Comparison of ENCODE assay signal across 9 mouse cellular contexts in the genomic region with DNA sequence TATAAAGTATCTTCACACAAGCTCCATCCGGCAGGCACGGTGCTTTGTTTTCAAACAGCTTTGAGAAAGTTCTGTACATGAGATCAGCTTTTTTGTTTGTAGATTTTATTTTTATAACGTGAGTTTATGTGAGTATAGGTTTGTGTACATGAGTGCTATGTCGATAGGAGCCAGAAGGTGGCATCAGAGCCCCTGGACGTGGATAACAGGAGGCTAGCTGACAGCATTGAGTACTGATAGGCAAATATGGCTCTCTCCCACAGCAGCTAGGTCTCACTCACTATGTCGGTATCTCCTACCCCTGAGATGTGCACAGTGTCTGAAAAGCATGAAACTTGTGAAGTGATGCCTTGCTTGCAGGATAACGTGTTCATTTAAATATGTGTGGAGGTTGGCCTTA. TPM values are rescaled to one million over a fixed set of nuclear protein-coding genes. Genes with fewer than 3 reads are reported as not detected.
DNase-seq lines count a peak whose midpoint lies in the region; ATAC-seq and TF ChIP-seq lines count a peak whose summit lies in the region.
"Had no signal": no experiment of that assay in that cellular context is flagged by ENCODE, and none has a peak within 500 bp of the region (broad histone marks: within the 10 kb centered on the region; RNA-seq: fewer than 3 reads in every experiment).

No protein-coding gene starts in this region.

- no peaks in the 10 kb centered on the region for H3K9me3 ChIP-seq in hindbrain, embryonic 14.5 days (ENCODE audit: control insufficient read depth, low read length)
- no peaks in the 10 kb centered on the region for H3K9me3 ChIP-seq in hindbrain, embryonic 16.5 days (ENCODE audit: control insufficient read depth, low read length)
- H3K9me3 ChIP-seq in ES-E14 (ENCODE audit: control insufficient read depth, insufficient read depth, low read depth, low read length), result no peaks in the 10 kb centered on the region
- H3K9me3 ChIP-seq in heart, embryonic 10.5 days, result no peaks in the 10 kb centered on the region
- H3K9me3 ChIP-seq in midbrain, postnatal 0 days (ENCODE audit: low read length), result no peaks in the 10 kb centered on the region
- H3K9me3 ChIP-seq: neural tube, embryonic 12.5 days had no signal

- WGBS in hindbrain, embryonic 14.5 days, result 38% methylated on average over 7 of the region's 7 CpGs
- 40% methylated on average over 7 of the region's 7 CpGs for WGBS in hindbrain, embryonic 16.5 days
- WGBS in heart, embryonic 10.5 days, result 36% methylated on average over 7 of the region's 7 CpGs
- WGBS in midbrain, postnatal 0 days, result 40% methylated on average over 7 of the region's 7 CpGs

- TF ChIP-seq CTCF in midbrain, postnatal 0 days (IDR thresholded peaks at IDR 0.05), result peak; percentile 66

- DNase-seq in hindbrain, embryonic 14.5 days (ENCODE audit: low spot score), result peak; percentile 44
- DNase-seq in ES-E14 (ENCODE audit: low read depth, low spot score), result peak; percentile 52
- DNase-seq in c-Kit-positive CD71-positive TER-119-negative erythroid progenitor cells, embryonic 14.5 days (ENCODE audit: low read depth), result peak; percentile 82
- DNase-seq in heart, embryonic 10.5 days (ENCODE audit: low spot score), result peak; percentile 77
- DNase-seq in left cerebral cortex, postnatal 4 days, result peak; percentile 52
- peak; percentile 57 for DNase-seq in midbrain, postnatal 0 days (ENCODE audit: low spot score)
- peak; percentile 13 to 29 for DNase-seq in thymus, adult 18-20 months

- intact Hi-C loops in left cerebral cortex, postnatal 4 days (cut with DNase I), result no loop called here

- no peak overlapping the region for H3K27ac ChIP-seq in hindbrain, embryonic 14.5 days
- no peak overlapping the region for H3K27ac ChIP-seq in hindbrain, embryonic 16.5 days (ENCODE audit: low read depth, low read length)
- no peak overlapping the region for H3K27ac ChIP-seq in ES-E14 (ENCODE audit: insufficient read depth, low read depth, low read length, poor library complexity, severe bottlenecking)
- H3K27ac ChIP-seq in heart, embryonic 10.5 days, result no peak overlapping the region
- no peak overlapping the region for H3K27ac ChIP-seq in midbrain, postnatal 0 days (ENCODE audit: low read depth, low read length)
- H3K27ac ChIP-seq: neural tube, embryonic 12.5 days had no signal

- H3K27me3 ChIP-seq in hindbrain, embryonic 14.5 days (ENCODE audit: control insufficient read depth, insufficient read depth, low read length), result no peaks in the 10 kb centered on the region
- no peaks in the 10 kb centered on the region for H3K27me3 ChIP-seq in hindbrain, embryonic 16.5 days (replicated peaks; ENCODE audit: control insufficient read depth, insufficient read depth, low read length)
- H3K27me3 ChIP-seq in heart, embryonic 10.5 days (ENCODE audit: insufficient read depth, poor library complexity, severe bottlenecking), result no peaks in the 10 kb centered on the region
- H3K27me3 ChIP-seq in midbrain, postnatal 0 days (ENCODE audit: insufficient read depth, low read length), result no peaks in the 10 kb centered on the region
- H3K27me3 ChIP-seq: neural tube, embryonic 12.5 days had no signal

- in situ Hi-C loops in ES-E14 (cut with MboI; ENCODE audit: low sequenced_read_pairs in 2 of 2, unreplicated experiment in 2 of 2), result no loop called here

- peaks cover 10% of the 10 kb centered on the region; the same call in 1 of the 2 replicates for H3K36me3 ChIP-seq in hindbrain, embryonic 14.5 days (replicated peaks; ENCODE audit: control insufficient read depth, insufficient read depth)
- H3K36me3 ChIP-seq in hindbrain, embryonic 16.5 days (ENCODE audit: control insufficient read depth, insufficient read depth, low read length), result peaks cover 2% of the 10 kb centered on the region
- H3K36me3 ChIP-seq in ES-E14 (ENCODE audit: control insufficient read depth, insufficient read depth, low read length, poor library complexity, severe bottlenecking), result peaks cover 3% of the 10 kb centered on the region; the same call in 1 of the 2 replicates
- peaks cover 14% of the 10 kb centered on the region for H3K36me3 ChIP-seq in heart, embryonic 10.5 days
- H3K36me3 ChIP-seq in midbrain, postnatal 0 days (ENCODE audit: insufficient read depth, low read length), result peaks cover 3% of the 10 kb centered on the region; the same call in 1 of the 2 replicates

- no peak overlapping the region for H3K4me3 ChIP-seq in hindbrain, embryonic 14.5 days (replicated peaks; ENCODE audit: low read length)
- H3K4me3 ChIP-seq in hindbrain, embryonic 16.5 days (ENCODE audit: low read length), result no peak overlapping the region
- H3K4me3 ChIP-seq in ES-E14 (ENCODE audit: insufficient read depth in 1 of 2, low read depth in 1 of 2, low read length in 2 of 2, poor library complexity in 1 of 2, severe bottlenecking in 1 of 2), result no peak overlapping the region
- H3K4me3 ChIP-seq in heart, embryonic 10.5 days, result no peak overlapping the region
- H3K4me3 ChIP-seq in midbrain, postnatal 0 days (ENCODE audit: low read depth, low read length), result no peak overlapping the region

- H3K4me2 ChIP-seq in hindbrain, embryonic 14.5 days (replicated peaks), result no peak overlapping the region
- no peak overlapping the region for H3K4me2 ChIP-seq in hindbrain, embryonic 16.5 days (ENCODE audit: low read length)
- no peak overlapping the region for H3K4me2 ChIP-seq in midbrain, postnatal 0 days (ENCODE audit: low read depth, low read length, poor library complexity, severe bottlenecking)

- H3K4me1 ChIP-seq in hindbrain, embryonic 14.5 days (replicated peaks; ENCODE audit: control insufficient read depth, insufficient read depth, low read length), result peaks cover 6% of the 10 kb centered on the region; the same call in 1 of the 2 replicates
- peaks cover 8% of the 10 kb centered on the region for H3K4me1 ChIP-seq in hindbrain, embryonic 16.5 days (ENCODE audit: control insufficient read depth, insufficient read depth, low read depth, low read length)
- H3K4me1 ChIP-seq in ES-E14 (ENCODE audit: control insufficient read depth in 2 of 2, insufficient read depth in 2 of 2, low read length in 2 of 2, poor library complexity in 1 of 2), result peaks cover 2 to 4% of the 10 kb centered on the region in 2 experiments; a peak in 3 of 4 replicates
- peaks cover 9% of the 10 kb centered on the region; the same call in 1 of the 2 replicates for H3K4me1 ChIP-seq in heart, embryonic 10.5 days
- no peaks in the 10 kb centered on the region for H3K4me1 ChIP-seq in midbrain, postnatal 0 days (ENCODE audit: insufficient read depth, low read length)

- no peak overlapping the region for H3K9ac ChIP-seq in hindbrain, embryonic 14.5 days
- H3K9ac ChIP-seq in hindbrain, embryonic 16.5 days (ENCODE audit: low read depth, low read length), result no peak overlapping the region
- H3K9ac ChIP-seq in ES-E14 (ENCODE audit: insufficient read depth, low read depth, low read length, poor library complexity, severe bottlenecking), result no peak overlapping the region
- H3K9ac ChIP-seq in midbrain, postnatal 0 days (replicated peaks; ENCODE audit: low read length, poor library complexity, severe bottlenecking), result no peak overlapping the region
- H3K9ac ChIP-seq: neural tube, embryonic 12.5 days had no signal

- ATAC-seq in hindbrain, embryonic 14.5 days (ENCODE audit: low FRiP score), result no peak
- no peak for ATAC-seq in hindbrain, embryonic 16.5 days
- ATAC-seq in midbrain, postnatal 0 days (ENCODE audit: low FRiP score), result no peak

TF ChIP-seq in ES-E14, 5 proteins besides CTCF, POLR2A, EP300 and RAD21:
- no peak for TF ChIP-seq MAFK (IDR thresholded peaks at IDR 0.05; ENCODE audit: insufficient read depth, low read depth, low read length)
- no peak for TF ChIP-seq HCFC1 (IDR thresholded peaks at IDR 0.05; ENCODE audit: borderline replicate concordance, insufficient read depth, low read length)

RNA-seq across cellular contexts. Expression of gene Plk4, which starts 1.3 kb away (rescaled TPM):
- polyA plus RNA-seq in hindbrain, embryonic 14.5 days (2014; fragmentation: Nextera tagmentation; extraction: Ambion mirVana), result 12.5 and 14.5 TPM in 2 replicates
- polyA plus RNA-seq in hindbrain, embryonic 16.5 days (2015; fragmentation: Nextera tagmentation; extraction: Ambion mirVana), result 14.3 and 15.4 TPM in 2 replicates
- total RNA-seq in ES-E14 (2012; rRNA removed), result 67.7 and 73.8 TPM in 2 replicates
- 57.6 and 69.0 TPM in 2 replicates for polyA plus RNA-seq in heart, embryonic 10.5 days (2016; fragmentation: Nextera tagmentation; extraction: Ambion mirVana)
- total RNA-seq in left cerebral cortex, postnatal 4 days (2021), result 10 to 100 TPM; 10.8 to 11.8 TPM
- total RNA-seq in midbrain, postnatal 0 days (2014; rRNA removed), result 8.7 and 9.7 TPM in 2 replicates
- polyA plus RNA-seq in midbrain, postnatal 0 days (2015; fragmentation: Nextera tagmentation; extraction: Ambion mirVana), result 9.2 and 9.6 TPM in 2 replicates

RNA-seq across cellular contexts. Expression of gene Mfsd8, which starts 48.2 kb away (rescaled TPM):
- 12.7 and 13.3 TPM in 2 replicates for polyA plus RNA-seq in hindbrain, embryonic 14.5 days (2014; fragmentation: Nextera tagmentation; extraction: Ambion mirVana)
- polyA plus RNA-seq in hindbrain, embryonic 16.5 days (2015; fragmentation: Nextera tagmentation; extraction: Ambion mirVana), result 10.7 and 11.1 TPM in 2 replicates
- 7.7 and 8.8 TPM in 2 replicates for total RNA-seq in ES-E14 (2012; rRNA removed)
- polyA plus RNA-seq in heart, embryonic 10.5 days (2016; fragmentation: Nextera tagmentation; extraction: Ambion mirVana), result 5.2 TPM in 2 replicates
- total RNA-seq in left cerebral cortex, postnatal 4 days (2021), result 10 to 100 TPM; 20.5 to 24.3 TPM
- total RNA-seq in midbrain, postnatal 0 days (2014; rRNA removed), result 8.5 and 10.2 TPM in 2 replicates
- 6.7 TPM in 2 replicates for polyA plus RNA-seq in midbrain, postnatal 0 days (2015; fragmentation: Nextera tagmentation; extraction: Ambion mirVana)

RNA-seq across cellular contexts. Expression of gene Abhd18, which starts 48.3 kb away (rescaled TPM):
- 10.7 and 11.3 TPM in 2 replicates for polyA plus RNA-seq in hindbrain, embryonic 14.5 days (2014; fragmentation: Nextera tagmentation; extraction: Ambion mirVana)
- polyA plus RNA-seq in hindbrain, embryonic 16.5 days (2015; fragmentation: Nextera tagmentation; extraction: Ambion mirVana), result 11.2 and 12.7 TPM in 2 replicates
- 1.7 and 3.1 TPM in 2 replicates for total RNA-seq in ES-E14 (2012; rRNA removed)
- 8.8 and 12.2 TPM in 2 replicates for polyA plus RNA-seq in heart, embryonic 10.5 days (2016; fragmentation: Nextera tagmentation; extraction: Ambion mirVana)
- 10 to 100 TPM; 12.2 to 14.4 TPM for total RNA-seq in left cerebral cortex, postnatal 4 days (2021)
- 14.8 and 15.9 TPM in 2 replicates for total RNA-seq in midbrain, postnatal 0 days (2014; rRNA removed)
- 8.3 and 8.5 TPM in 2 replicates for polyA plus RNA-seq in midbrain, postnatal 0 days (2015; fragmentation: Nextera tagmentation; extraction: Ambion mirVana)

RNA-seq across cellular contexts. Expression of gene Hspa4l, which starts 54.2 kb away (rescaled TPM):
- polyA plus RNA-seq in hindbrain, embryonic 14.5 days (2014; fragmentation: Nextera tagmentation; extraction: Ambion mirVana), result 56.0 and 65.4 TPM in 2 replicates
- polyA plus RNA-seq in hindbrain, embryonic 16.5 days (2015; fragmentation: Nextera tagmentation; extraction: Ambion mirVana), result 51.5 and 56.3 TPM in 2 replicates
- 4.0 and 8.7 TPM in 2 replicates for total RNA-seq in ES-E14 (2012; rRNA removed)
- polyA plus RNA-seq in heart, embryonic 10.5 days (2016; fragmentation: Nextera tagmentation; extraction: Ambion mirVana), result 18.0 and 30.2 TPM in 2 replicates
- total RNA-seq in left cerebral cortex, postnatal 4 days (2021), result 10 to 100 TPM; 55.6 to 55.8 TPM
- total RNA-seq in midbrain, postnatal 0 days (2014; rRNA removed), result 33.2 and 39.5 TPM in 2 replicates
- 38.8 and 43.1 TPM in 2 replicates for polyA plus RNA-seq in midbrain, postnatal 0 days (2015; fragmentation: Nextera tagmentation; extraction: Ambion mirVana)

Comparison
In these comparisons a context has a peak if more than half of its experiments do, and no peak if none do; other contexts are left out.
1. DNase-seq: peak in every context shown above with its lines; median percentile 82 in c-Kit-positive CD71-positive TER-119-negative erythroid progenitor cells, embryonic 14.5 days; 77 in heart, embryonic 10.5 days; 57 in midbrain, postnatal 0 days; 52 in ES-E14; 52 in left cerebral cortex, postnatal 4 days; 44 in hindbrain, embryonic 14.5 days; 21 in thymus, adult 18-20 months.